Mouse (Mus musculus) monocyte, adult 5-6 weeks (primary cell): ENCODE results near the gene Dbx2. TPM values are rescaled to one million over a fixed set of nuclear protein-coding genes. Genes with fewer than 3 reads are reported as not detected.

Experiments
- ATAC-seq: fragments of 153-309, 156-312 bp; replicated peaks from 2 replicates; pipeline ENCODE4 v1.8.0; 2017; ENCODE audit warnings: mild to moderate bottlenecking; ENCODE audit not compliant: low TSS enrichment, insufficient number of reproducible peaks, severe bottlenecking, poor library complexity, low FRiP score
- total RNA-seq: library from RNA; stranded (forward); fragments of 200-1000, 200-491, 200-594 nt; gene quantifications from 3 replicates; pipeline ENCODE4 v1.2.3, GENCODE M21; 2017

The Dbx2 gene
- total RNA-seq, 1 experiment from 2014 or later, result not detected

DNA sequence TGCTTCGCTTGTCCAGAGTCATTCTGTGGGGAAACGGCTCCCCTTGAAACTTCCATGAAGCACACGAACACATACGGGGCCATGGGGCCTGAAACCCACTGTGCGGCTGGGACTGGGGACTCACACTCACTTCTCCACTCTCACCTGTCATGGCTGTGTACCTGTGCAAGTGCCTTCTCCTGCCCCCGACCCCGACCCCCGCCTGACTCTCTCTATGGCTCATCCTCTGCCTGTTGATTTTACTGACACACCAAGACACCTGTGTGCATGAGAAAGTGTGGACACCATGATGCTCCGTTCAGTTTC lies 16.0 kb downstream of the Dbx2 start:
- ATAC-seq, result no peak

DNA sequence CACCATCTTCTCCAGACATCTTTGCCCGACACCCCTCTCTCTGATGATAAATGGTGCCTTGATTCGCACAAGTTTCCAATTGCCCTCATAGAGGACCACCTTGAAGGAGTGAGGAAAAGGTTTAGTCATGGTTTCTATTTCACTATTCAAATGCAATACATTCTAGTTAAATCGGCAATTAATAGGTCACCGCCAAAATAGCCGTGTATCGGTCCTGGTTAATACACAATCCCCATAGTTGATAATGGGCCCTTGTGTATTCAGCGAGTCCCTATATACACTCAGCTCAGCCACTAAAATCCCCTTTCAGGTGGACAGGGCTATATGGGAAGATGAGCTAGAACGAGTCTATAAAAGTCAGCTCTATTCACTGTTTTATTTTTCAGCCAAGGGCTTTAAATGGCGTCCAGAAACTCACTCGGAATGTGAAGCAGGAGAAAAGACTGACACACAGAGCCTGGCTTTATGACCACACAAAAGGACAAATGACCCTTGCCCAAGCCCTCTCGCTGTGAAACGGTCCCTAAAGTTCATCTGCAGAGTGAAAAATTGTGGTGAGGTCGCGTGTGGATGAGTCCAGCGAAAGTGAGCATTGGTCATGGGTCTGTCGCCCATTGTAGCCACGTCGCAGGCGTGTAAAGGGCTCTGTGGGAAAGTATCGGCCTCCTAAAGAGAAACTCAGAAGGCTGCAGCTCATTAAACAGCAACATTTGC lies 16.5 kb downstream of the Dbx2 start:
- no peak for ATAC-seq

DNA sequence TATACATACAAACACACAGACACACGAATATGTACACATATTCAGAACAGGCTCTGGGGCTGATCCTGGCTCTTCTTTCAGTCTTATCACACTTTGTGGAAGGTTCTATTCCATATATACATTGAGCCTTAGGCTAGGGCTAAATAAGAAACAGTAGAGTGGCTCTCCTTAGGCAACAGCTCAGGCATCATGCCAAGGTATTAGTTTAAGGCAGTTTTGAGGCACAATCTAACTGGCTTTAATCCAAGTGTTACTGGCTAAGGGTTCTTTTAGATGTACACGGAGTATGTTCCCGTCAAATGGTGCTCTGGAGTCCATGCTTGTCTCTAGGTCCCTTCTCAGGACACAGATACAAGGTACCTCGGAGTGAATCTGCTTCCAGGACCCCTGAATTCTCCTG lies 31.4 kb downstream of the Dbx2 start:
- ATAC-seq, result no peak

DNA sequence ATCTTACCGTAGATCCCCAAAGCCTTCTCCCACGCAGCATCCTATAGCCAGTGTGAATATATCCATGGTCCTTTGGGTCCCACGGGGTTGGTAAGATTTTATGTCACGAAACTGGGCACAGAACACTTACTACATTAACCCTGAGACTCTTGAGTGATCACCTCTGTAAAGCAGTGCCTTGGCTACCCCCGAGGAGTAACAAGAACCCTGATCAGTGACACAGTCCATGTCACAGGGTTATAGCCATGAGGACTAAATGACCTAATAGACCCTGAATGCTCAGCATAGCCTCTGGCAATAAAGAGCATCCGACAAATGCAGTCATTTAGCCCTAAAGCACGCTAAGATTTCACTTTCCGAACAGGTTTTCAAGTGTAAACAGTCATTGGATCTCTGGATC lies 33.0 kb downstream of the Dbx2 start:
- ATAC-seq, result no peak

DNA sequence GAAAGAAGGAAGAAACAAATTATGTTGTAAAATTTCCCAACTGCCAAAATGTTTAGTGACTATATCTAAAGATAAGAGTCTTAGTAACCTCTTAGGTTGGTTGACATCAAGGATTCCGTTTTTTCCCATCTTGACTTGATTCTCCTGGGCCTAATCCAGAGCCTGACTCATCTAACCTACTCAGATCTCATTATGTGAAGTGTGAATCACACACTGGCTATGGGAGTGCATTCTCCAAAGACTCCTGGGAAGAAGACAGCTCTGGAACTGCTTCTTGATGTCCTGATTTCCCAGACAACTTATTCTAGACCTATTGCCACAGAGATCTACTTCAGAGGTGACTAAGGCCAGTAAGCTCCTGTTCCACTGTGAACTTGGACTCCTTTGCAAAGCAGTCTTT lies 43.2 kb downstream of the Dbx2 start:
- no peak for ATAC-seq

DNA sequence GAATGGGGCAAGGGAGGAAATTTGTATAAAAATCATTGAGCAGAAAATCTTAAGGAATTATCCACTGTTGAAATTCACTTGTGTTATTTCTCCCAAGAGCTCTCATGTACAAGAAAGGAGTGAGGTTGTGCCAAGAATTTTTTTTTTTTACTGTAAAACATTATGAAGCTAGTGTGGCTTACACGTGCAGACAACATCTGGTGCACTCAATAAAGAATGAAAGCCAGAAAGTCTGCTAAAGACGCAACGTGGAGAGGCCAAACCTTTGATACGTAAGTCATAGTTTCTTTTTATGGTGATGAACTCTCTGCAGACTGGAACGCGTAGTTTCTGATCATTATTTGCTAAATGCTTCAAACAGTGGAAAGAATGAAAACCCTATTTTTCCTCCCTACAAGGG lies 54.6 kb downstream of the Dbx2 start:
- ATAC-seq, result no peak

DNA sequence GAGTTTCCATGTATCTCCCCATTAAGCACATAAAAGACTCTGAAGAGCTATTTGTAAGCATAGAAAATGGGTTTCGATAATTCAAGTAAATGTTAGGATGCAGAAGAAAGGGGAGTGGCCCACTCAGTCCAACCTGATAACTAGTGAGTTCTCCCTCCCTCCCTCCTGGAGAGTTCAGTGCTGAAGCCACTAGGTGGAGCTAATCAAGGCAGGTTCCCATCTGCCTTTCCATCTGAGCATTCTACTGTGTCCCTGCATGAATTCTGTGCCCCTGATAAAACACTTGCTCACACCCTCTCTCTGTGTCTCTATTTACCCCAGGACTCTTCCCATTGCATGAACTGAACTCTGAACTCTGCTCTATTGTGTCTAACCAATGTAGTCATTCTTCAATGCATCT lies 57.1 kb downstream of the Dbx2 start:
- no peak for ATAC-seq

DNA sequence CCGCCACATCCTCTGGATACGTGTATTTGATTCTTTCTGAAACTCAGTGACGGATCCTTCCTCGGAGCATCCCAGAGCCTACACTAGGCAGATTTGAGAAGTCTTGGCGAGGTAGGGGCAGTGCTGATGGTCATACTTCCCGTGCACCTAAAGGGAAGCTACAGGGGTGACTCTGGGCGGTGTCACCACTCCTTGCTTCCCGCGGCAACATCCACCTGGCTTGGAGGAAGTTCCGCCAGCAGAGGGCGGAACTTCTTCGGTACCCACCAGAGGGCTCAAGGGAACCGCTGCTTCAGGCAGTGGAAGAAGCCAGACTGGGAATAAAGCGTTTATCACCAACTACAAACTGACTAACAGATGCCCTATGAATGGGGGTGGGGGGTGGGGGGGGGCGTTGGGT lies 68.9 kb downstream of the Dbx2 start:
- ATAC-seq, result no peak

DNA sequence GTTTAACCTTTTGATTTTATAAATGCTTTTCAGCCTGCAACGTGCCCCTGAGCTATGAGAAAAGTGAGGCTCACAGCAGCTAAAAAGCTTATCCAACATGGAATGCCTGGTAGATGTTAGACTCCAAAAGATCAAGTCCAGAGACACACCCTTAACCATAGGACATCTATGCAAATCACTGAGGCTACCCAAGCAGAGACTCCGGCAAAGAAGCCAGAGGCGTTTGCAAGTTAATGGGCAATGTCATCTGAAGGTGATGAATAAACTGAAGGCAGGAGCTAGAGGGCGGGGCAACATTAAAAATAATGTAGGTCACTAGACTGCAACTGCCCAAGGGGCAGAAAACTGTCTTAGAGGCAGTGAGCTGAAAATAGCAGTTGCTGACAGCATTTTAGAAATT lies 70.9 kb downstream of the Dbx2 start:
- no peak for ATAC-seq

DNA sequence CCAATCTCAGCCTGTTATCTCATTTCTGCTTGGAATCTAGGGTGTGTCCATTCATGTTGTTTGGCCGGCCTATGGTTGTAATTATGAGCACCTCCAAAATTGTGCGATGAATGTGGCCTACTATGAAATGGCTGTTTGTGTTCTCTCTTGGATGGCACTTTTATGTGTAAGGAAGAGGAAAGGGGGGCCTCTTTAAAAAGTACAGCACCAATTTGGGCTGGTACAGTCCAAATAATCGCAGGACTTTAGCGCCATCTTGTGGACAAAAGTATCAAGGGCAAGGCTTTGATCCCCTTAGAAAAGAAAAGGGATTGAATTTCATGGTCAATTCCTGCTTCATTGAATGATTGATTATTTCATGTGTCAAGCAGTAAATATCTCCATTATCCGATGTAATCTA lies 81.1 kb downstream of the Dbx2 start:
- ATAC-seq, result no peak

Other genes starting within 250 kb of the Dbx2 start
- gene Nell2, start 127.4 kb downstream of the Dbx2 start, total RNA-seq, result not detected in 3 replicates
- gene Ano6, start 134.9 kb upstream of the Dbx2 start, total RNA-seq, result 47.5 to 60.0 TPM (median 54.9 TPM) in 3 replicates